Mouse (Mus musculus) C2C12 (cell line): Measurements from ENCODE around the gene Ankrd36. TPM values are rescaled to one million over a fixed set of nuclear protein-coding genes. Genes with fewer than 3 reads are reported as not detected.
"Not testable (repeated sequence)": the region's sequence is repeated elsewhere in the genome, so short reads cannot be mapped to it uniquely, and the experiment has no call there.

ENCODE experiments used
- H3K27me3 ChIP-seq: one replicate; pipeline ENCODE4 v1.6.1; 2011; ENCODE audit not compliant: control insufficient read depth, insufficient read depth, insufficient read length
- H3K36me3 ChIP-seq: one replicate; pipeline ENCODE4 v1.6.1; 2011; ENCODE audit not compliant: control insufficient read depth, insufficient read depth
- H3K4me3 ChIP-seq: one replicate; pipeline ENCODE4 v1.5.1; 2011; ENCODE audit warnings: mild to moderate bottlenecking, control low read depth; ENCODE audit not compliant: poor library complexity, insufficient read depth, severe bottlenecking
- H3K79me2 ChIP-seq: one replicate; pipeline ENCODE4 v1.6.1; 2011; ENCODE audit not compliant: control insufficient read depth, insufficient read depth
- H3K79me3 ChIP-seq: one replicate; pipeline ENCODE4 v1.6.1; 2011; ENCODE audit warnings: low read depth, control low read depth
- H3ac ChIP-seq: one replicate; pipeline ENCODE3; 2011; ENCODE audit warnings: low read depth; ENCODE audit not compliant: control insufficient read depth, insufficient read length
- CEBPB ChIP-seq: IDR thresholded peaks from one replicate; pipeline ENCODE4 v1.6.1; 2011; ENCODE audit warnings: low read depth, mild to moderate bottlenecking, control low read depth, moderate library complexity
- CTCF ChIP-seq: IDR thresholded peaks from one replicate; pipeline ENCODE4 v1.5.1; 2011; ENCODE audit not compliant: control insufficient read depth, insufficient read depth, insufficient read length
- FOSL1 ChIP-seq: IDR thresholded peaks from one replicate; pipeline ENCODE4 v1.8.0; 2011; ENCODE audit warnings: mild to moderate bottlenecking, low read length; ENCODE audit not compliant: poor library complexity, insufficient read depth, severe bottlenecking
- MAX ChIP-seq: IDR thresholded peaks from one replicate; pipeline ENCODE4 v1.6.1; 2011; ENCODE audit warnings: mild to moderate bottlenecking, control low read depth
- MYOD1 ChIP-seq: IDR thresholded peaks from one replicate; pipeline ENCODE4 v1.6.1; 2011; ENCODE audit warnings: low read depth; ENCODE audit not compliant: control insufficient read depth, insufficient read length
- MYOG ChIP-seq: IDR thresholded peaks from one replicate; pipeline ENCODE4 v1.6.1; 2011; ENCODE audit not compliant: control insufficient read depth, insufficient read length; ENCODE audit errors: extremely low read depth
- USF1 ChIP-seq: IDR thresholded peaks from one replicate; pipeline ENCODE4 v1.6.1; 2011; ENCODE audit warnings: low read depth, mild to moderate bottlenecking, control low read depth, moderate library complexity
- polyA plus RNA-seq: library from polyadenylated mRNA; unstranded; fragments of >200 nt; fragmentation: generic; extraction: Trizol; gene quantifications from one replicate; pipeline ENCODE4 v1.2.1, GENCODE M21; 2012; ENCODE audit warnings: missing spikeins

The Ankrd36 gene
- polyA plus RNA-seq, 1 experiment: not detected

- peaks cover 23% of the 10 kb centered on the region for H3K79me3 ChIP-seq
- H3K4me3 ChIP-seq: no peak overlapping the region
- H3K27me3 ChIP-seq: no peaks in the 10 kb centered on the region
- TF ChIP-seq MAX: no peak
- no peak for TF ChIP-seq USF1
- TF ChIP-seq CEBPB: no peak
- TF ChIP-seq MYOG: no peak
- peaks cover 27% of the 10 kb centered on the region for H3K36me3 ChIP-seq
- no peak overlapping the region for H3ac ChIP-seq
- peaks cover 44% of the 10 kb centered on the region for H3K79me2 ChIP-seq
These were observed 26.9 kb upstream of the Ankrd36 start for GRCm38 (mm10) chr11:5542482-5543185.

- peaks cover 21% of the 10 kb centered on the region for H3K36me3 ChIP-seq
- peaks cover 37% of the 10 kb centered on the region for H3K79me2 ChIP-seq
- no peak overlapping the region for H3K4me3 ChIP-seq
- TF ChIP-seq MAX (no peak), CEBPB (no peak), USF1 (no peak)
- peaks cover 23% of the 10 kb centered on the region for H3K79me3 ChIP-seq
- no peaks in the 10 kb centered on the region for H3K27me3 ChIP-seq
- no peak overlapping the region for H3ac ChIP-seq
These were observed 26.2 kb upstream of the Ankrd36 start for GRCm38 (mm10) chr11:5543281-5543680.

GRCm38 (mm10) chr11:5544709-5545108, 24.8 kb upstream of the Ankrd36 start:
- H3K4me3 ChIP-seq, H3ac ChIP-seq, H3K27me3 ChIP-seq, H3K36me3 ChIP-seq: not testable (repeated sequence)
- peaks cover 14% of the 10 kb centered on the region for H3K79me3 ChIP-seq
- peaks cover 23% of the 10 kb centered on the region for H3K79me2 ChIP-seq

- TF ChIP-seq MAX (no peak), USF1 (no peak), CTCF (no peak), MYOG (no peak), MYOD1 (no peak), FOSL1 (no peak), CEBPB (no peak)
- Histone ChIP-seq H3K36me3 (peaks cover 6% of the 10 kb centered on the region), H3K79me2 (peaks cover 16% of the 10 kb centered on the region), H3K79me3 (peaks cover 9% of the 10 kb centered on the region), H3K4me3 (no peak overlapping the region), H3K27me3 (no peaks in the 10 kb centered on the region), H3ac (no peak overlapping the region)
These were observed 24.0 kb upstream of the Ankrd36 start for GRCm38 (mm10) chr11:5545457-5545856.

- H3K27me3 ChIP-seq: no peaks in the 10 kb centered on the region
- no peak for TF ChIP-seq USF1
- TF ChIP-seq FOSL1: no peak
- no peak for TF ChIP-seq CTCF
- no peak for TF ChIP-seq MYOG
- no peak for TF ChIP-seq MAX
- no peak for TF ChIP-seq CEBPB
- TF ChIP-seq MYOD1: no peak
- no peak overlapping the region for H3K4me3 ChIP-seq
- no peaks in the 10 kb centered on the region for H3K79me3 ChIP-seq
- no peak overlapping the region for H3ac ChIP-seq
- H3K36me3 ChIP-seq: no peaks in the 10 kb centered on the region
- peaks cover 4% of the 10 kb centered on the region for H3K79me2 ChIP-seq
These were observed 22.8 kb upstream of the Ankrd36 start for GRCm38 (mm10) chr11:5546693-5547092.

GRCm38 (mm10) chr11:5551430-5551829, 18.1 kb upstream of the Ankrd36 start:
- Histone ChIP-seq H3K36me3 (no peaks in the 10 kb centered on the region), H3ac (no peak overlapping the region), H3K27me3 (no peaks in the 10 kb centered on the region), H3K79me3 (no peaks in the 10 kb centered on the region), H3K4me3 (no peak overlapping the region), H3K79me2 (no peaks in the 10 kb centered on the region)
- TF ChIP-seq CEBPB: no peak
- TF ChIP-seq CTCF: no peak
- TF ChIP-seq MYOG: no peak
- TF ChIP-seq USF1: no peak
- TF ChIP-seq MAX: no peak

- H3K79me3 ChIP-seq: no peaks in the 10 kb centered on the region
- no peaks in the 10 kb centered on the region for H3K36me3 ChIP-seq
- no peak overlapping the region for H3ac ChIP-seq
- no peaks in the 10 kb centered on the region for H3K79me2 ChIP-seq
- no peak for TF ChIP-seq CEBPB
- TF ChIP-seq FOSL1: no peak
- TF ChIP-seq USF1: no peak
- no peak for TF ChIP-seq MYOG
- no peak for TF ChIP-seq CTCF
- TF ChIP-seq MYOD1: no peak
- TF ChIP-seq MAX: no peak
- no peak overlapping the region for H3K4me3 ChIP-seq
- H3K27me3 ChIP-seq: no peaks in the 10 kb centered on the region
These were observed 17.6 kb upstream of the Ankrd36 start for GRCm38 (mm10) chr11:5551931-5552330.
